Mouse (Mus musculus) heart, embryonic 13.5 days (tissue): Measurements from ENCODE around the gene Nlk. TPM values are rescaled to one million over a fixed set of nuclear protein-coding genes. Genes with fewer than 3 reads are reported as not detected.

Experiments
- ATAC-seq: fragments of 200-750 bp; cut with Nextera tagmentation; 2 replicates; pipeline ENCODE4 v1.8.0; 2017; ENCODE audit warnings: moderate TSS enrichment; ENCODE audit not compliant: insufficient number of reproducible peaks, low FRiP score, low TSS enrichment; ENCODE audit errors: extremely low read depth
- H3K27ac ChIP-seq: fragments of 300-500 bp; sonication (generic); replicated peaks from 2 replicates; pipeline ENCODE4 v1.5.1; 2015; ENCODE audit warnings: moderate library complexity, mild to moderate bottlenecking, inconsistent platforms
- H3K27me3 ChIP-seq: fragments of 300-500 bp; sonication (generic); replicated peaks from 2 replicates; pipeline ENCODE4 v1.6.1; 2015; ENCODE audit warnings: mild to moderate bottlenecking, inconsistent platforms
- H3K36me3 ChIP-seq: fragments of 300-500 bp; sonication (generic); 2 replicates; pipeline ENCODE4 v1.6.1; 2015; ENCODE audit warnings: mild to moderate bottlenecking, inconsistent platforms
- H3K4me1 ChIP-seq: fragments of 300-500 bp; sonication (generic); 2 replicates; pipeline ENCODE4 v1.6.1; 2015; ENCODE audit warnings: inconsistent platforms
- H3K4me2 ChIP-seq: fragments of 300-500 bp; sonication (generic); 2 replicates; pipeline ENCODE4 v1.6.1; 2015; ENCODE audit warnings: inconsistent platforms, mild to moderate bottlenecking, moderate library complexity
- H3K4me3 ChIP-seq: fragments of 300-500 bp; sonication (generic); 2 replicates; pipeline ENCODE4 v1.5.1; 2015; ENCODE audit warnings: moderate library complexity, mild to moderate bottlenecking, inconsistent platforms
- H3K9ac ChIP-seq: fragments of 300-500 bp; sonication (generic); 2 replicates; pipeline ENCODE4 v1.6.1; 2015; ENCODE audit warnings: inconsistent platforms, mild to moderate bottlenecking, moderate library complexity
- H3K9me3 ChIP-seq: fragments of 300-500 bp; sonication (generic); 2 replicates; pipeline ENCODE4 v1.6.1; 2016; ENCODE audit warnings: inconsistent platforms
- WGBS: fragments of 180-500 bp; shearing (Covaris S2); methylation state at CpG from one replicate; pipeline ENCODE4 v1.1.7; 2015; ENCODE audit warnings: mixed read lengths; 5-methylcytosine and 5-hydroxymethylcytosine counted together
- polyA plus RNA-seq: library from polyadenylated mRNA; unstranded; fragments of >200 nt; fragmentation: Nextera tagmentation; extraction: Ambion mirVana; gene quantifications from 2 replicates; pipeline ENCODE4 v1.2.1, GENCODE M21; 2015

Gene Nlk
- polyA plus RNA-seq, 1 experiment from 2014 or later = 11.4 TPM

DNA sequence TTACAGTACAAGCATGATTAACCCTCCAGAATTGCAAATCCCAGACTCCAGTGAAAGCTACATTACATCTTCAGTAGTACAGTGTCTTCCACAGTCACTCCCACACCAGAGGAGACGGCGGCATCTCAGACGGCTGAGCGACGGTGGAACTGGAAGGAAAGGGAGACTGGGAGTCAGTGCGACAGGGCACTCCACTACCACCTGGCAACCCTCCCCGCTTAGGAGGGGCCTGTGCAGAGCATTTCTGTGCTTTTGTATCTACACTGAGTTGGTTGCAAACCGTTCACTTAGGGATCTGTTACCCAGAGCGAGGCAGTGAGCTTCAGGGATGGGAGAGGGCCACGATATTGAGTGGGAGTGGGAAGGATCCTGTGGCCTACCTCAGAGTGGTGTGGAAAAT, 128.3 kb downstream of the Nlk start:
- no peak overlapping the region for H3K4me3 ChIP-seq
- peaks cover 67% of the 10 kb centered on the region for H3K36me3 ChIP-seq

DNA sequence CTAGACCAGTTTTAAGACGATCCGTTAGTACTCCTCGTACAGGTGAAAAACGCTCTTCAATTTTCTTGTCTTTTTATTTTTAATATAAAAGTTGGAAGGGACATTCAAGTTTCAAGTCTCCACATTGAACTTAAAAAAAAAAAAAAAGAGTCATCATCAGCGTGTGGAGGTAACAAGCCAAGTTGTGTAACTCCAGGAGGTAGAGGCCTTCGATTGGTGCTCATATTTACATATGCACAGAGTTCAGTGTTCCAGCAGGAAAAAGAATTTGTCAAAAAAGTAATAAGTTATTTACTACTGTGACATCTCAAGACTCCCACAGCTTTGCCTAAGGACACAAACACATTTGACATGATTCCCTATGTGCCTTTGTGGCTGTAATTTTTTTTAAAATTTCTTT, 129.6 kb downstream of the Nlk start:
- Histone ChIP-seq H3K4me1 (peaks cover 16% of the 10 kb centered on the region), H3K27ac (no peak overlapping the region), H3K9me3 (no peaks in the 10 kb centered on the region), H3K4me2 (no peak overlapping the region), H3K27me3 (no peaks in the 10 kb centered on the region), H3K9ac (no peak overlapping the region), H3K36me3 (peaks cover 58% of the 10 kb centered on the region), H3K4me3 (no peak overlapping the region)
- 89% methylated on average over 6 of the region's 6 CpGs for WGBS
- no peak for ATAC-seq

More for the DNA sequence above, 128.3 kb downstream of the Nlk start:
- Histone ChIP-seq H3K9ac (no peak overlapping the region), H3K9me3 (no peaks in the 10 kb centered on the region), H3K27ac (no peak overlapping the region), H3K4me2 (no peak overlapping the region), H3K4me1 (peaks cover 16% of the 10 kb centered on the region), H3K27me3 (no peaks in the 10 kb centered on the region)
- ATAC-seq = no peak
- WGBS = 80% methylated on average over 10 of the region's 10 CpGs

DNA sequence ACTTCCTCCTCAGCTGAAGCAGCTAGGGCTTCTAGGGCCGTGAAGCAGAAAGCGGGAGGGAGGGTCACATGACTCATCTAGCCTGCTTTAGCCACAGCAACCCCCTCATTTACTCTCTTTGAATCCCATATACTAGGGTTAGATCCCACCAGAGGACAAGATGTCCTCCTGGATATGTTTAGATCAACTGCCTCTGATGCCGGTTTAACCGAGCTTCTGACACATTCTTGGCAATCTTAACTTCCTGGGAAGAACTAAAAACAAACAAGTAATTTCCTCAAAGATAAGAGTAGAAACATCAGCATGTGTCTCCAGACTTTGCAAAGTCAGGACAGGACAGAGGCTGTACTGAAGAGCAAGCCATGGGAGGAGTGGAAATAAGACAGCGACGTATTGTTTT, 130.4 kb downstream of the Nlk start:
- H3K36me3 ChIP-seq = peaks cover 50% of the 10 kb centered on the region
- H3K9ac ChIP-seq = no peak overlapping the region
- H3K27ac ChIP-seq = peak overlapping the region; percentile 65
- H3K4me3 ChIP-seq = no peak overlapping the region
- no peaks in the 10 kb centered on the region for H3K27me3 ChIP-seq
- H3K9me3 ChIP-seq = no peaks in the 10 kb centered on the region
- peaks cover 16% of the 10 kb centered on the region for H3K4me1 ChIP-seq
- WGBS = 26% methylated on average over 6 of the region's 6 CpGs
- H3K4me2 ChIP-seq = no peak overlapping the region
- peak; percentile 42; the same call in 1 of the 2 replicates for ATAC-seq

DNA sequence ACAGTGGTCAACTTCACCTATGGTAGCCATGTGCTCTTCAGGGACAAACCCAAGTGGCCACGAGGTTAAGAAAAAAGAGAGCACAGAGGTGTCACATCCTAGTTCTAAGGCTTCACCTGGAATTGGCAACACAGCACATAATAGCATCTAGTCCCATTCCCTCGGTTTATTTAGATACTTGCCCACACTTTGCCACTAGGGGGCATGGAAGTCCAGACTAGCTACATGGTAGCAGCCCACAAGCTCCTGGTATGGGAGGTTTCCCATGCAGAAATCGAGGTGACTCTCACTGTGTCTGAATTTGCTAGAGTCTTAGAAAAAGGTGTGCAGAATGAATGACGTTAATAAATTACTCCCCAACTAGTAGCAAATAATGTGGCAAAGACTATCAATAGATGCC, 136.7 kb downstream of the Nlk start:
- H3K27ac ChIP-seq = no peak overlapping the region
- H3K27me3 ChIP-seq = no peaks in the 10 kb centered on the region
- H3K9ac ChIP-seq = no peak overlapping the region
- WGBS = 6% methylated on average over 4 of the region's 4 CpGs
- H3K4me2 ChIP-seq = no peak overlapping the region
- H3K9me3 ChIP-seq = no peaks in the 10 kb centered on the region
- H3K36me3 ChIP-seq = peaks cover 3% of the 10 kb centered on the region
- ATAC-seq = no peak
- H3K4me1 ChIP-seq = peaks cover 7% of the 10 kb centered on the region
- no peak overlapping the region for H3K4me3 ChIP-seq

DNA sequence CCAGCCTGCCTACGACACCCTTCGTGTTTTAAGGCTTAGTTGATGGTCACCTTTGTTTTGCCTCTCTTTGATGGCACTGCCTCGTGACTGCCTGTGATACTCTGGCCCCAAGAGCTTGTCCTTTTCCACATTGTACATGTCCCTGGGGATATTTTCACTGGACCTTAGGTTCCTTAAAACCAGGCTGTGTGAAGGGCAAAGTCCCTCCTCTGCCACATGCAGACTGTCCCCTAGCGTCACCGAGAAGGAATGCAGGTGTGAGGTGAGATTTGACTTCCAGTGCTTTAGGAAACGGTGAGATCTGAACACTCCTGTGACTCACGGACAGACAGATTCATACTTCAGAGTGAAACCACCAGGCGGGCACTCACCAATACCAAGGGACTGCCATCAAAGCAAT, 139.9 kb downstream of the Nlk start:
- H3K36me3 ChIP-seq = no peaks in the 10 kb centered on the region
- H3K4me1 ChIP-seq = peaks cover 12% of the 10 kb centered on the region
- H3K9me3 ChIP-seq = peaks cover 8% of the 10 kb centered on the region; the same call in 1 of the 2 replicates
- no peaks in the 10 kb centered on the region for H3K27me3 ChIP-seq
- H3K4me3 ChIP-seq = no peak overlapping the region
- H3K9ac ChIP-seq = no peak overlapping the region
- WGBS = 53% methylated on average over 8 of the region's 8 CpGs
- no peak overlapping the region for H3K4me2 ChIP-seq
- no peak overlapping the region for H3K27ac ChIP-seq
- ATAC-seq = no peak

DNA sequence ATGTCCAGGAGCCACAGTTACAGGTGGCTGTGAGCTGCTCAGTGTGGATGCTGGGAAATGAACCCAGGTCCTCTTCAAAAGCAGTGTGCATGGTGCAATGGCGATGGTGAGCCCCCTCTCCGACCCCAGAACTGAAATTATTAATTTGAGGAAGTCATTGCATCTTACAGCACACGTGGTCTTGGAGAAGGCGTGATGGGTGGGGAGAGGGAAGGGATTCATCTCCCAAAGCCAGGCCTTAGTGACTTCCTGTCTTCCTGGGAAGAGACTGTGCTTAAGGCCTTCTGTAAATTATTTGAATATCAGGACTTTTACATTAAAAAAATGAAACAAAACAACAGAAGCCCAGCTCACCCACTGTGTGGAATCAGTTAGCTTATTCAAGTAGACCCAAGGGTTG, 141.1 kb downstream of the Nlk start:
- Histone ChIP-seq H3K4me3 (no peak overlapping the region), H3K9ac (no peak overlapping the region), H3K27ac (peak overlapping the region; percentile 81), H3K4me2 (no peak overlapping the region), H3K27me3 (no peaks in the 10 kb centered on the region), H3K9me3 (peaks cover 8% of the 10 kb centered on the region; the same call in 1 of the 2 replicates), H3K4me1 (peaks cover 14% of the 10 kb centered on the region), H3K36me3 (no peaks in the 10 kb centered on the region)
- no peak for ATAC-seq
- WGBS = 80% methylated on average over 4 of the region's 4 CpGs

DNA sequence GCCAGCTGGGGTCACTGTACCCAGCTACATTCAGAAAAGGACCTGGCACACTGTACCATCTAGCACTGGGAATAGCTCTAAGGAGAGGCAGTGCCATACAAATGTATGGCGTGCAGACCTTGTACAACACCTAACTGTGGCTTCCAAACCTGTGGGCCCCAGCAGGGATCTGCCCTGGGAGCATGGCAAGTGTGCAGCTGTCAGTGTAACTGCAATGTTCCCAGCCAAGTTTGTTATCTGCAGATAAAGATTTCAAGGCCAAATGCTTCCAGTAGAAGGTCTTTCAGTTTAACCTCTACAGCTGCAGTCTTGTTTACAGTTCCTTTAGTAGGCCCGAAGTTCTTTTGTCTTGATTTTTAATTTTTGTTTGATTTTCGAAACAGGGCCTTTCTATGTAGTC, 141.6 kb downstream of the Nlk start:
- H3K4me1 ChIP-seq = peaks cover 16% of the 10 kb centered on the region
- 0 out of 2 replicates have a peak overlapping the region, but pooled peaks have one; percentile 21 for H3K9ac ChIP-seq
- H3K4me3 ChIP-seq = no peak overlapping the region
- H3K9me3 ChIP-seq = peaks cover 8% of the 10 kb centered on the region; the same call in 1 of the 2 replicates
- peak overlapping the region; percentile 81 for H3K27ac ChIP-seq
- no peaks in the 10 kb centered on the region for H3K36me3 ChIP-seq
- 50% methylated on average over 3 of the region's 3 CpGs for WGBS
- no peaks in the 10 kb centered on the region for H3K27me3 ChIP-seq
- ATAC-seq = no peak
- H3K4me2 ChIP-seq = no peak overlapping the region

DNA sequence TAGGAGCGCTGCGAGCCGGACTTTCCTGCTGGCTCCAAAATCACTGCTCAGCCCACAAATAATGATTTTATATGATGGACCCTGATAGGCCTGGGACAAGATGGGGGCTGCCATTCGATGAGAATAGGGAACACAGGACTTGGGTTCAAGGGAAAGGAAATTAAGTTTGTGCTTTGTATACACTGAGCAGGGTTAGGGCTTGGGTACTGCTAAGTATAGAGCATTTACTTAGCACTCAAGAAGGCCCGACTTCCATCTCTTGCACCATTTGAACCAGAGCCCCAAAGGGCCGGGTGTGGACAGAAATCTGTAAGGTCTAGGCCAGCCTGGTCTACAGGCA, 146.1 kb downstream of the Nlk start:
- Histone ChIP-seq H3K36me3 (0 out of 2 replicates have a peak, but pooled peaks cover 7% of the 10 kb centered on the region), H3K4me1 (peaks cover 34% of the 10 kb centered on the region), H3K4me2 (peak overlapping the region; percentile 88), H3K27me3 (no peaks in the 10 kb centered on the region), H3K4me3 (peak overlapping the region; percentile 78), H3K27ac (peak overlapping the region; percentile 66; the same call in 1 of the 2 replicates), H3K9ac (peak overlapping the region; percentile 83), H3K9me3 (peaks cover 8% of the 10 kb centered on the region; the same call in 1 of the 2 replicates)
- no peak for ATAC-seq
- 33% methylated on average over 6 of the region's 6 CpGs for WGBS

DNA sequence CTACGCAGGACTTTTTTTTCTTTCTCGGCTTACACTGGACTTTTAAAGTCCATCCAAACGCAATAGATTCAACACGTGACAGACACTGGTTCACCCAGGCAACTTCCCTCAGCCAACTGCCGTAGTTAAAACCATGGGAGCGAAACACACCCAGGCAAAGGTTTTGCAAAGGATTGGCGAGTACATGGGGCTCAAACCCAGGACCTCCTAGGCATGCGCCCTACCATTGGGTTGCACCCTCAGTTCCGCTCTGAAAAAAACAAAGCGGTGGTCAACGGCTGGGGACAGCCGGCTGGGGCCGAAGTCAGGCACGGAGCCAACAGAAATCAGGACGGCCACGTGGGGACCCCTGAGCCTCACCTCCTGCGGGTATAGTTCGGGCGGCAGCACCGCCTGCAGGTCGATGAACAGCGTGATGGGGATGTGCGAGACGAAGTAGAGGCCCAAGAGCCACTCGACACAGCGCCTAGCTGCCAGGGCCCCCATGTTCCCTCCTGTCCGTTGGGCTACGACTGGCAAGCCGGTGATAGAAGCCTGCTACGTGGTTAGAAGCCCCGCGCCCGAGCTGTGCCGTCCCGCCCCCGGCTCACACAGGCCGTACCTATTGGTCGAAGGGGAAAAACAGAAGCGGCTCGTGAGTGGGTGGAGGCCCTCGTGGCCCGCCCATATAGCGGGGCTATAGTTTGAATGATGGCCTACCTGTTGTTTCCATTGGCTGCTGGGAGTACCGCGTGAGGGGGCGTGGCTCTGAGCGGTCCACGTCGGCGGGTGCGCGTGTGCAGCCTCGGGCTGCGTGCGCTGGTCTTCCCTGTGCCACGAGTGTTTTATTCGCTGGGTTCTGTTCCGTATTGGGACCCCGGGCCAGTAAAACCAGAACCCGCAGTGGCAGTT, 146.8 kb downstream of the Nlk start, which contains the start of gene Tmem97:
Tmem97 (minus strand) TSS at position 610 of the 891 bp plus-strand sequence.
- peak; percentile 99 for ATAC-seq
- under 1% methylated on average over 60 of the region's 60 CpGs for WGBS

DNA sequence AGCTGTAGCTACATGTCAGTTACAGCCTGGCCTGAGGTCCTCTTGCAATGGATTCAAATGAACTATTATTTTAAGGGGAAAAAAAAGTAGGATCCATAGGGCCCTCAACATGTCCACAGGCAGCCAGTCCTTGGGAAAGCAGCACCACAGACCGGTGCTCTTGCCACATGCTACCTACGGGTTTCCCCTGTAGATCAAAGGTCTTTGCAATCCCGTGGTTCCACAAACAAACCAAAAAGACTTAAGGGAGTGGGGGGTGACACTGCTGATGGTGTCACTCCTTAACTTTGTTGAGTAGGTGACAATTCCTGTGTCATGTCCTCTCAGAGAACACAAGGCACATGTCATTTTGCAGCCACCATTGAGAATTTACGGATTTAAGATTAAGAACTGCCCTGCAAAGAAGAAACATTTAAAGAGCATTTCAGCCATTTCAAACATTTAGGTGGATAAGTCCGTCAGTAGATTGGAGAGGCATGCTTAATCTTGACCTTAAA, 147.6 kb downstream of the Nlk start:
- ATAC-seq = no peak
- H3K27ac ChIP-seq = peak overlapping the region; percentile 82; the same call in 1 of the 2 replicates
- H3K9ac ChIP-seq = peak overlapping the region; percentile 88
- peaks cover 8% of the 10 kb centered on the region; the same call in 1 of the 2 replicates for H3K9me3 ChIP-seq
- peak overlapping the region; percentile 78 for H3K4me3 ChIP-seq
- H3K4me1 ChIP-seq = peaks cover 22% of the 10 kb centered on the region
- peak overlapping the region; percentile 88 for H3K4me2 ChIP-seq
- WGBS = 7% methylated on average over 5 of the region's 5 CpGs
- H3K36me3 ChIP-seq = peaks cover 19% of the 10 kb centered on the region
- no peaks in the 10 kb centered on the region for H3K27me3 ChIP-seq

More for the DNA sequence above, 146.8 kb downstream of the Nlk start, which contains the start of gene Tmem97:
- H3K4me1 ChIP-seq = peaks cover 27% of the 10 kb centered on the region
- peaks cover 13% of the 10 kb centered on the region for H3K36me3 ChIP-seq
- peaks cover 8% of the 10 kb centered on the region; the same call in 1 of the 2 replicates for H3K9me3 ChIP-seq
- peak within 1 kb of the TSS; percentile 88 for H3K4me2 ChIP-seq
- peak within 1 kb of the TSS; percentile 82 for H3K27ac ChIP-seq
- H3K27me3 ChIP-seq = no peaks in the 10 kb centered on the region
- peak within 1 kb of the TSS; percentile 78 for H3K4me3 ChIP-seq
- peak within 1 kb of the TSS; percentile 88 for H3K9ac ChIP-seq

DNA sequence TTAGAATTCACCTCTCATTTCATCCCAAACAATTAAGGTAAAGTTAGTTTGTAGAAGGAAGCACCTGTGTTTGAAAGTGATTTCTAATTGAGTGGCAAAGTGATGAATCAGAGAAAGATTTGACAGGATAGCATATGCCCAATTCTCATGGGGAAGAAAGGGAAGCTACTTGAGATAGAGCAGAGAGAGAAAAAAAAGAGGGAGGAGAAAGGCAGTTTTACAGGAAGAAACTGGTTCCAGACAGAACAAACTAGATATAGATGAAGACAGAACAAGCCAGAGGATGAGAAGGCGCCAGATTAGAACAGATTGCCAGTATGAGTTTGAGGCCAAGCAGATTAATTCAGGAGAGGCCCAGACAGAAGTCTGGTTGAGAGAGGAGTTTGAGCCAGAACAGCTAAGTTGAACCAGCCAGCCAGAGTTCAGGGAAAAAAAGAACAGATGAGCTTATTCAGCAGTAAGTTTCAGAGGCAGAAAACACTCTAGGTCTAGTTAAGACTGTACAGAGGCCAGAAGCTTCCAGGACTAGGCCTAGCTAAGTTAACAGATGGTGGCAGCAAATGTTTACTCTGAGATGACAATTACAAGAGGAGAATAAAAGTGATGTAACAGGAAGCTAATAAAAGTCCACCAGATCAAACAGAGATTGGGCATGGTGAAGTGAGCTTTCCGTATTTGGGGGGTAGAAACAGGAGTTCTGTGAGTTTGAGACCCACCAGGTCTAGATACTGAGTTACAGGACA, 149.3 kb downstream of the Nlk start:
- Histone ChIP-seq H3K27ac (no peak overlapping the region), H3K4me2 (no peak overlapping the region), H3K36me3 (peaks cover 36% of the 10 kb centered on the region), H3K9ac (no peak overlapping the region), H3K4me3 (no peak overlapping the region), H3K4me1 (peaks cover 22% of the 10 kb centered on the region), H3K9me3 (no peaks in the 10 kb centered on the region), H3K27me3 (no peaks in the 10 kb centered on the region)
- ATAC-seq = no peak
- WGBS = 85% methylated on average over 2 of the region's 2 CpGs
